Mouse (Mus musculus): ENCODE data around the gene Ndufa13. TPM values are rescaled to one million over a fixed set of nuclear protein-coding genes. Genes with fewer than 3 reads are reported as not detected.

The Ndufa13 gene
- polyA plus RNA-seq, 1 experiment: 103 TPM

DNA sequence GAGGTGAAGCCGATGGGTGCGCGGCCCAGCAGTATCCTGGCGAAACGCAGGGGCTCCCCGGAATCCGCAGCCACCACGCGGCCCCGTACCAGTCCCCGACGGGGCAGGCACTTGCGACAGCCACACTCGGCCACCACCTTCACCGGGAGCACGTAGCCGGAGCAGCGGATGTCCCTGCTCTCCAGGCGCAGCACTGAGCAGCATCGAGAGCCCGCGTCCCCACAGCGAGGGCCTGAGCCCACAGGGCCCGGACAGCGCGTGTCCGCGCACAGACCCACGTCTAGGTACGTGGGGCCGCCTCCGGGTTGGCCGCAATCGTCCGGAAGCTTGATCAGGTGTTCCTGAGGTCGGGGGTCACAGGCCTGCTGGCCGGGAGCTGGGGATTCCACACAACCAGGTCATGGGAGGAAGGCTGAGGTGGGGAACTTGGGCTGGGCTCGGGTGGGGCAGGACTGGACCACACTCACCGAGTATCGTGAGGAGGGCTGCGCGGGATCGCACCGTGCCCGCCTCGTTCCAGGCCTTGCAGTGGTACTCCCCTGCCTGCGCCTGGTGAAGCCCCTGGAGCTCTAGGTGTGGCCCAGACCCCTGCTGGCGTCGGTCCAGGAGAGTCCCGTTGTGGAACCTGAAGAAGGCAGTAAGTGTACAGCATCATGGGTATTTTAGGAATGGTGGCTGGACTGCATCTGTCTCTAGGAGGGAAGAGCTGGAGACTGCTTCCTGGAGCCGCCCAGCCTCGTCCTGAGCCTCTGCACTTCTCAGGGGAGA lies 19.3 kb downstream of the Ndufa13 start:
- Histone ChIP-seq H3K4me1 (ENCODE audit: control insufficient read depth, insufficient read depth, low read length) (peaks cover 15% of the 10 kb centered on the region), H3K4me3 (replicated peaks; ENCODE audit: extremely low read depth, low read depth, low read length) (no peak overlapping the region)
- DNase-seq: no peak
- TF ChIP-seq CTCF (IDR thresholded peaks at IDR 0.05; ENCODE audit: insufficient read depth, low read length) (no peak), POLR2A (IDR thresholded peaks at IDR 0.05; ENCODE audit: borderline replicate concordance, extremely low read depth, low read depth, low read length) (no peak)
- 16% methylated on average over 52 of the region's 52 CpGs for WGBS

DNA sequence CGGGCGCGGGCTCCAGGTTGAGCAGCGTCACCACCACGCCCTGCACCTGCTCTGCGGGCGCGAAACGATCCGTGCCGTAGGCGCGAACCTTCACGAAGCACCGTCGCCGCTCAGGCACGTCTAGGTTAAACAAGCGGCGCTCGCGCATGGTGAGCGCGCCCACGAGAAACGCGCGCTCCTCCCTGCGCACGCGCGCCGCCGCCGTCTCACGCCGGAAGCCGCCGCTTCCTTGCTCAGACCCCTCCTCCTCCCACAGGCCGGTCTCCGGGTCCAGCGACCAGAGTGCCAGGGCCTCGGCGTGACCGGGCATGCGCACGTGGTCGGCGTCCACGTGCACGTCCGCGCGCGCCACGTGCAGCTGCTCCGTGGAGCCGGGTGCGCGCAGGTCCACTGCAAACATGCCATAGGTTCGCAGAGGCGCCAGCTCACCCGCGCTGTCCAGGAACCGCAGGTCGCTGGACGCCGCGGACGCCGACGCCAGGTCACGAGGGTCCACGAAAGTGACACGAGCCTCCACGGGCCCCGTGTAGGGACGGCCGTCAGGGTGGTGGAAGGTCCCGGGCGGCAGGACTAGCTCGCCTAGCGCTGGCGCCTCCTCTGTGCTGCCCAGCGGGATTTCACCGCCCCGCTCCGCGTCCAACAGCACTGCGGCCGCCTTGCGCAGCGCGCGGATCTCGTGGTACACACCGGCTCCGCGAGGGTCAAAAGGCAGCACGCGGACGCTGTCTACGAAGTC lies 20.2 kb downstream of the Ndufa13 start:
- 5% methylated on average over 102 of the region's 103 CpGs for WGBS
- DNase-seq: peak; percentile 12
- no peak for TF ChIP-seq CTCF (IDR thresholded peaks at IDR 0.05; ENCODE audit: insufficient read depth, low read length)
- TF ChIP-seq POLR2A (IDR thresholded peaks at IDR 0.05; ENCODE audit: borderline replicate concordance, extremely low read depth, low read depth, low read length): no peak
- Histone ChIP-seq H3K4me1 (ENCODE audit: control insufficient read depth, insufficient read depth, low read length) (peaks cover 8% of the 10 kb centered on the region), H3K4me3 (replicated peaks; ENCODE audit: extremely low read depth, low read depth, low read length) (peak overlapping the region; percentile 45)

DNA sequence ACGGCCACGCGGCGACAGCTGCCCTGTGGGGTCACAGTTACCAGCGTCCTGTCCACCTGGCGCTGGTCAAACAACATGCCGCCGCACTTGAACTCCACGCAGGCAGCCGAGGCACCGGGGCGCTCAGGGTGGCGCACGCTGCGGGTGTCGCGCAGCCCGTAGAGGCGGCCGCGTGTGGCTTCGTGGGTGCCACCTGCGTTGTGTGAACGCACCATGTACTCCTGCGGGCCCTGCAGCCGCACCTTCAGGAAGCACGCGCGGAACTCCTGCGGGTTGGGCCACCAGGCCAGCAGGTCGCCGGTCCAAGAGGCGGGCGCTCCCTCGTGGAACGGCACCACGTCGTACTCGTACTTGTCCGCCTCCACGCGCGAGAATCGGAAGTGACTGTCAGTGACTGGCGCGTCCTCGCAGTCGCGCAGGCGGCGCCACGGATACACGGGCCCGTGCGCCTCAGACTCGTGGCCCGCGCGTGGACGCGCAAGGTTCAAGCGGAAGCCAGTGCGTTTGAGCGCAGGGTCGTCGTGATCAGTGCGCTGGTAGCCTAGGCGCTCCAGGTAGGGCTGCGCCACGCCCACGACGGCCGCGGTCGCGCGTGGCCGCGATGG lies 21.0 kb downstream of the Ndufa13 start:
- Histone ChIP-seq H3K4me1 (ENCODE audit: control insufficient read depth, insufficient read depth, low read length) (peaks cover 6% of the 10 kb centered on the region), H3K4me3 (replicated peaks; ENCODE audit: extremely low read depth, low read depth, low read length) (no peak overlapping the region)
- no peak for DNase-seq
- 21% methylated on average over 79 of the region's 79 CpGs for WGBS
- TF ChIP-seq POLR2A (IDR thresholded peaks at IDR 0.05; ENCODE audit: borderline replicate concordance, extremely low read depth, low read depth, low read length) (no peak), CTCF (IDR thresholded peaks at IDR 0.05; ENCODE audit: insufficient read depth, low read length) (no peak)

DNA sequence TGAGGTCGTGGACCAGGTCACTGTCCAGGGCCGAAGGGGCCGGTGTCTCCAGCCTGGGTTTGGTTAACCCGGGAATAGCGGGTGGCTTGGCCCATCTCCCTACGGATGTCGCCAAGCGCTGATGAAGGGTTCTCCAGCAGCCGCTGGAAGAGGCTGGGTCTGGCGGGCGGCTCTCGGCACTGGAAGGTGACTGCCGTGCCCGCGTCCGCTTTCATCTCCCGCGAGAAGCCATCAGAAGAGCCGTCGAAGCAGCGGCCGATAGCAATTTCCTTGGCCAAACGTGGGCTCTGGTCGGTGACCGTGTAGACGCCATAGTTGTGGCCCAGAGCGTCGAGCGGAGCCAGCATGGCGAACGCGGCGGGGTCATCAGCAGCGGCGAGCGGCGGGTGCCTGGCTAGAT lies 21.5 kb downstream of the Ndufa13 start:
- DNase-seq: no peak
- no peak for TF ChIP-seq POLR2A (IDR thresholded peaks at IDR 0.05; ENCODE audit: borderline replicate concordance, extremely low read depth, low read depth, low read length)
- no peak for TF ChIP-seq CTCF (IDR thresholded peaks at IDR 0.05; ENCODE audit: insufficient read depth, low read length)
- 16% methylated on average over 37 of the region's 37 CpGs for WGBS
- Histone ChIP-seq H3K4me1 (ENCODE audit: control insufficient read depth, insufficient read depth, low read length) (peaks cover 6% of the 10 kb centered on the region), H3K4me3 (replicated peaks; ENCODE audit: extremely low read depth, low read depth, low read length) (no peak overlapping the region)

DNA sequence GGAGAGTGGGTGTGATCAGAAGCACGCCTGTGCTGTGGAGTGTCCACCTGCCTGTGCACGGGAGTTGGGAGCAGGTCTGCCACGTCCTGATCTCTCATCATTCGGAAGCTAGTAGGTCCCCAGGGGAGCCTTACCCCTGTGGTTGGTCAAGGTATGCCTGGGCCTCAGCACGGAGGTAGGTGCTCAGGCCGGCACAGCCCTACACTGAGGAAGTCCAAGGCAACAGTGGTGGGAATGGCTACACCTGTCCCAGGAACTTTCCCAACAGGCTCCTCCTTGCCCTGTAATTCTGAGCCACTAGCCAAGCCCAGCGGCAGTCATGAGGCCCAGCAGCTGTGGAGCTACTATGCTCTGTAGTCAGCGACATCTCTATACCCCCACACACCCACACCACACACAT lies 22.7 kb downstream of the Ndufa13 start:
- no peak for DNase-seq
- H3K4me1 ChIP-seq (ENCODE audit: control insufficient read depth, insufficient read depth, low read length): peaks cover 6% of the 10 kb centered on the region
- TF ChIP-seq POLR2A (IDR thresholded peaks at IDR 0.05; ENCODE audit: borderline replicate concordance, extremely low read depth, low read depth, low read length): no peak
- TF ChIP-seq CTCF (IDR thresholded peaks at IDR 0.05; ENCODE audit: insufficient read depth, low read length): no peak
- H3K4me3 ChIP-seq (replicated peaks; ENCODE audit: extremely low read depth, low read depth, low read length): no peak overlapping the region
- 63% methylated on average over 8 of the region's 8 CpGs for WGBS

DNA sequence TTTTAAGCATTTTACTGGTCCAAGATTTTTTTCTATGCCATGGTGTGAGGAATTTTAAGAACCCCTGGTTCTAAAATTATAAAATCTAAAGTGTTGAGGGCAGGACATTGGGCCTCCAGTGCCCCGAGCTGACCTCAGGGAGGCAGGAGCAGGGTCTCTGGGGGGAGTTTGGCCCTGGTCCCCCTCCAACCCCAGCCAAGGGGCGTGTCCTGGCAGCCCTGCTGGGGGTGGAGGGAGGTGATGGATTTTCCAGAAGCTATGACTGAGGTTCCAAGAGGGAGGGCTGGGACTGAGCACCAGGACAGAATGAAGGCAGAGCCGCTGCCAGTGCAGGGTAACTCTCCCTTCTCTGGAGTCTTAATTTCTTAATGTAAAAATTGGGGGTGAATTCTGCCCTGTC lies 24.4 kb downstream of the Ndufa13 start:
- 56% methylated on average over 3 of the region's 3 CpGs for WGBS
- no peak for DNase-seq
- no peak for TF ChIP-seq CTCF (IDR thresholded peaks at IDR 0.05; ENCODE audit: insufficient read depth, low read length)
- TF ChIP-seq POLR2A (IDR thresholded peaks at IDR 0.05; ENCODE audit: borderline replicate concordance, extremely low read depth, low read depth, low read length): no peak
- Histone ChIP-seq H3K4me1 (ENCODE audit: control insufficient read depth, insufficient read depth, low read length) (peaks cover 6% of the 10 kb centered on the region), H3K4me3 (replicated peaks; ENCODE audit: extremely low read depth, low read depth, low read length) (no peak overlapping the region)

DNA sequence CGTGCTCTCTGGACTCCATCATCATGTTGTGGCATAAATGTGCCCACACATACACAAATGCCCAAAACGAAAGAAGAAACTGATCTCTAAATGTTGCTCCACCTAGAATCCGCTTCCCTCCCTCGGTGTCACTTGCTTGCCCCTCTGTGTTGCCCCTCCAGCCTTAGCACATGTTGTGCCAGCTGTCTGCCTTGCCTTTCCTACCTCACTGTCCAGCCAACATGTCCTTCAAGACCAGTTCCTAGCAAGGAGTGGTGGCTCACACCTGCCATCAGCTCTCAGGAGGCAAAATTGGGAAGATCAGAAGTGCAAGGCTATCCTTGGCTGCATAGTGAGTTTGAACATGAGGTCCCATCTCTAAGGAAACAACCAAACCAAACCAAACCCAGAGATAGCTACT lies 25.0 kb downstream of the Ndufa13 start:
- 78% methylated on average over 4 of the region's 4 CpGs for WGBS
- DNase-seq: no peak
- TF ChIP-seq CTCF (IDR thresholded peaks at IDR 0.05; ENCODE audit: insufficient read depth, low read length): no peak
- peaks cover 6% of the 10 kb centered on the region for H3K4me1 ChIP-seq (ENCODE audit: control insufficient read depth, insufficient read depth, low read length)
- no peak overlapping the region for H3K4me3 ChIP-seq (replicated peaks; ENCODE audit: extremely low read depth, low read depth, low read length)

DNA sequence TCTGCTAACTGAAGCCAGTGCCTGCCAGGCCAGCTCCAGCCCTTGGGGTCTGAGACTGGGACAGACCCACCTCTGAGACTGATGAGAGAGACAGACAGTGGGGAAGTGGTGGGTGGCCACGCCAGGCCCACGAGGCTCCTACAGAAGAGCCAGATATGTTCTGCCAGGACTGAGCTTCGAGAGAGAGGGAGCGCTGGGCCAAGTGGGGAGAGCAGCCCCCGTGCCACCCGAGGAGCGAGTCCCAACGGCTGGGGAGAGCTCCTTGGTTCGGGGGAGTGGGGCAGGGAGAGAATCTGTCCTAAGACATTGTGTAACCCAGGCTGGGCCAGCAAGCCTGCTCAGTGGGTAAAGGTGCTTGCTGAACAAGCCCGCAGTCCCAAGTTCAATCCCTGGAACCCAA lies 25.4 kb downstream of the Ndufa13 start:
- Histone ChIP-seq H3K4me1 (ENCODE audit: control insufficient read depth, insufficient read depth, low read length) (peaks cover 3% of the 10 kb centered on the region), H3K4me3 (replicated peaks; ENCODE audit: extremely low read depth, low read depth, low read length) (no peak overlapping the region)
- no peak for DNase-seq
- TF ChIP-seq POLR2A (IDR thresholded peaks at IDR 0.05; ENCODE audit: borderline replicate concordance, extremely low read depth, low read depth, low read length) (no peak), CTCF (IDR thresholded peaks at IDR 0.05; ENCODE audit: insufficient read depth, low read length) (no peak)
- WGBS: 74% methylated on average over 10 of the region's 10 CpGs

DNA sequence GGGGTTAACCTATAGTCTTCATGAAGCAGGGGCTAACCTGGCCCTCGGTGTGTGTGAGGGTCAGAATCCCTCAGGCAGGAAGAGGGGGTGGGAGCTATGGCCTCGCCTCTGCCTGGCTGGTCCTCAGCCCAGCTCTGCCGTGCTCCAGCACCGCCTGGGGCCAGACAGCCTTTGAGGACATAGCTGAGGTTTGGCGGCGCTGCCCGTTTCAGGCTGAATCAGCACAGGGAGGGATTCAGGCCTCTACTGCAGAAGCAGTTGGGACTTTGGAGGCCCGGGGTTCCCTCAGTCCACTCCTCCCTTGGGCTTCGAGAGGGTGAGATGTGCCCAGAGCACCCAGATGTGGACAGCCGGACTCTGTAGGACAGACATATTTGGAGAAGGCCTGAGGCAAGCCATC lies 26.3 kb downstream of the Ndufa13 start:
- Histone ChIP-seq H3K4me1 (ENCODE audit: control insufficient read depth, insufficient read depth, low read length) (no peaks in the 10 kb centered on the region), H3K4me3 (replicated peaks; ENCODE audit: extremely low read depth, low read depth, low read length) (no peak overlapping the region)
- WGBS: 41% methylated on average over 10 of the region's 10 CpGs
- TF ChIP-seq CTCF (IDR thresholded peaks at IDR 0.05; ENCODE audit: insufficient read depth, low read length) (no peak), POLR2A (IDR thresholded peaks at IDR 0.05; ENCODE audit: borderline replicate concordance, extremely low read depth, low read depth, low read length) (no peak)
- DNase-seq: no peak

All from lung, adult 2 months (tissue).